Mouse (Mus musculus) stomach, embryonic 16.5 days (tissue): ENCODE data around the gene Cracr2a. TPM values are rescaled to one million over a fixed set of nuclear protein-coding genes. Genes with fewer than 3 reads are reported as not detected.

ENCODE experiments used
- polyA plus RNA-seq: library from polyadenylated mRNA; unstranded; fragments of >200 nt; fragmentation: Nextera tagmentation; extraction: Ambion mirVana; gene quantifications from 2 replicates; pipeline ENCODE4 v1.2.1, GENCODE M21; 2015

The Cracr2a gene
- polyA plus RNA-seq, 1 experiment from 2014 or later = 3.1 TPM

Other genes with a start within 250 kb of the Cracr2a start
- 21.8 and 24.7 TPM in 2 replicates for gene Parp11, start 114.5 kb upstream of the Cracr2a start, polyA plus RNA-seq
- gene Prmt8, start 208.1 kb downstream of the Cracr2a start, polyA plus RNA-seq = 0.14 TPM in 1 of 2 replicates, not detected in the other